Mouse (Mus musculus) lung, postnatal 0 days (tissue): ENCODE data around the gene Cdon. TPM values are rescaled to one million over a fixed set of nuclear protein-coding genes. Genes with fewer than 3 reads are reported as not detected.

ENCODE experiments used
- ATAC-seq: fragments of 200-750 bp; cut with Nextera tagmentation; 2 replicates; pipeline ENCODE4 v1.8.0; 2017; ENCODE audit warnings: moderate library complexity
- DNase-seq: peaks from one replicate; pipeline ENCODE4 v3.0.0-alpha.2; 2016; ENCODE audit warnings: low spot score
- H3K27ac ChIP-seq: fragments of 300-500 bp; sonication (generic); 2 replicates; pipeline ENCODE4 v1.5.1; 2014; ENCODE audit warnings: antibody characterized with exemption, mild to moderate bottlenecking, low read length, mixed read lengths
- H3K27me3 ChIP-seq: fragments of 300-500 bp; sonication (generic); replicated peaks from 2 replicates; pipeline ENCODE4 v1.6.1; 2014; ENCODE audit warnings: low read length, mixed read lengths; ENCODE audit not compliant: insufficient read depth
- H3K36me3 ChIP-seq: fragments of 300-500 bp; sonication (generic); 2 replicates; pipeline ENCODE4 v1.6.1; 2014; ENCODE audit warnings: low read length, mixed read lengths; ENCODE audit not compliant: insufficient read depth
- H3K4me1 ChIP-seq: fragments of 300-500 bp; sonication (generic); 2 replicates; pipeline ENCODE4 v1.6.1; 2014; ENCODE audit warnings: antibody characterized with exemption, low read depth, low read length, mixed read lengths; ENCODE audit not compliant: insufficient read depth
- H3K4me2 ChIP-seq: fragments of 300-500 bp; sonication (generic); replicated peaks from 2 replicates; pipeline ENCODE4 v1.6.1; 2014; ENCODE audit warnings: low read depth, mild to moderate bottlenecking, low read length, moderate library complexity, mixed read lengths
- H3K4me3 ChIP-seq: fragments of 300-500 bp; sonication (generic); 2 replicates; pipeline ENCODE4 v1.5.1; 2014; ENCODE audit warnings: low read depth, low read length
- H3K9ac ChIP-seq: fragments of 300-500 bp; sonication (generic); replicated peaks from 2 replicates; pipeline ENCODE4 v1.6.1; 2014; ENCODE audit warnings: low read depth, mild to moderate bottlenecking
- H3K9me3 ChIP-seq: fragments of 300-500 bp; sonication (generic); 2 replicates; pipeline ENCODE4 v1.6.1; 2016; ENCODE audit warnings: low read length, mixed read lengths
- CTCF ChIP-seq: IDR thresholded peaks from 2 replicates; pipeline ENCODE4 v1.5.1; 2016; ENCODE audit warnings: antibody characterized with exemption, mild to moderate bottlenecking
- EP300 ChIP-seq: IDR thresholded peaks from 2 replicates; pipeline ENCODE4 v1.6.1; 2016; ENCODE audit warnings: antibody characterized with exemption, mild to moderate bottlenecking, control low read depth
- WGBS: fragments of 180-500 bp; shearing (Covaris S2); extraction: QIAGEN DNeasy Blood & Tissue Kit; methylation state at CpG from one replicate; pipeline ENCODE4 v1.1.7; 2014; 5-methylcytosine and 5-hydroxymethylcytosine counted together
- polyA plus RNA-seq: library from polyadenylated mRNA; unstranded; fragments of >200 nt; fragmentation: Nextera tagmentation; extraction: Ambion mirVana; gene quantifications from 2 replicates; pipeline ENCODE4 v1.2.1, GENCODE M21; 2015

The Cdon gene
- polyA plus RNA-seq, 1 experiment from 2014 or later: 1.2 TPM

DNA sequence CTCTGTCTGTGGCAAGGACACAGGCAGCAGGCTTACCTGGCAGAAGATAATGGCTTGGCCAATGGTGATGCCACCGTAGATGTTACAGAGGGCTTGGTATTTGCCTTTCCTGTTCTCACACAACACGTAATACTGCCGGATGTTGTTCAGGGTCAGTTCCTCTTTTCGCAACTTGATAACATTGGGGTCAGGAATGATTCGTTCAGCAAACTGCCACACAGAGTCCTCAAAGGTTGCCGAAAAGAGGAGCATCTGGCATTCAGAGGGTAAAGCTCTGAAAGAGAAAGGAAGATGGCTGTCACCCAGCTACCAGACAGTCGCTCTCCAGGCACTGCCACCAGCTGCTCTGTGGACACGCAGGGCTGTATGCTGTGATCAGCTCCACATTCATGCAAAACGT is 125.8 kb downstream of the Cdon start:
- WGBS: 67% methylated on average over 9 of the region's 9 CpGs

DNA sequence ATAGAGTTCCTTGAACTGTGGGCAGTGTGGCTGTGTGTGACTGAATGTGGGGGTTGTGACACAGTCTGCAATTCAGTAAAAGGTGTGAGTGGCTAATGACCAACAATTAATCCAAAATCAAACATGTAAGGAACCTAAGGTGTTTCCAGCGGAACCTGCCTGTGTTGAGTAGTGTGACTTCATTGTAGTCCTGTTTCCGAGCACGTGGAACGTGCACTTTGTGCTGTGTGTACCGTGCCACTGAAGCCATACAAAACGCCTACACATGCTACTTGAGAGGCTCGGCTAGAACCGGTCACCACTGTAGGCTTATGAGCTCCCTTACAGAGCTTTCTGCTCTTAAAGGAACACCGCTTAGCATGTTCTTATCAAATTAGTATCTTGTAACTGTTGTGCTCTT is 127.5 kb downstream of the Cdon start:
- DNase-seq (no peak), ATAC-seq (no peak)
- Histone ChIP-seq H3K4me1 (no peaks in the 10 kb centered on the region), H3K27me3 (no peaks in the 10 kb centered on the region), H3K27ac (no peak overlapping the region), H3K4me3 (no peak overlapping the region), H3K36me3 (no peaks in the 10 kb centered on the region), H3K9me3 (no peaks in the 10 kb centered on the region), H3K9ac (no peak overlapping the region), H3K4me2 (no peak overlapping the region)
- WGBS: 64% methylated on average over 9 of the region's 9 CpGs
- no peak for TF ChIP-seq CTCF
- TF ChIP-seq EP300: no peak

More for the DNA sequence above, 125.8 kb downstream of the Cdon start:
- Histone ChIP-seq H3K4me1 (no peaks in the 10 kb centered on the region), H3K9ac (no peak overlapping the region), H3K36me3 (no peaks in the 10 kb centered on the region), H3K9me3 (no peaks in the 10 kb centered on the region), H3K27me3 (no peaks in the 10 kb centered on the region), H3K4me2 (no peak overlapping the region), H3K4me3 (no peak overlapping the region), H3K27ac (no peak overlapping the region)
- ATAC-seq: no peak
- TF ChIP-seq EP300 (no peak), CTCF (no peak)
- DNase-seq: no peak

DNA sequence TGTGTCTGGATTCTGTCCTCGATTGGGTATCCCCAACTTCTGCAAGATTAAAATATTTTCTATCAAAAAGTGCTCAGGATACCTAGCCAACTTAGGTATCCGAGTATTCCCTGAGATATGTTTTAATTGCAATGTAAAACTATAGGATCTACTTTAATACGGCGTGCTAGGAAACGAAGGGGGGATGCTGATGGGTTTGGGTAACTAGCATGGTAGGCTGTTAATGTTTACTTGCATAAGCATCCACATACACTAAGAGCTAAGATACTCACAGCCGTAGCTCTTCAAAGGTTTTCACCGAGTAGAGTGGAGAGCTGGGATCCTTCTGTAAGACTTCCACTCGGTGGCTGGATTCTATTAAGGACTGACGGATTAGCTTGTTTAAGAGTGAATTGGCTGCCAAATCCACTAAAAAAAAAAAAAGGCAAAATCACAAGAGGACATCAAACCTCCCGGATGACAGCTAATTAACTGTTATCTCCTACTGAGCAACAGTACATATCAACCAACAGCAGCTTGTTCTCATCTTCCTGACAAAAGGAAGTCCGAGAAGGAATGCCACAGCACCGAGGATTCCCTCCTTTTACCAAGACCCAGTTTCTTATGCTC is 135.7 kb downstream of the Cdon start:
- 46% methylated on average over 12 of the region's 12 CpGs for WGBS
- ATAC-seq: peak; percentile 32; the same call in 1 of the 2 replicates

More for the DNA sequence above, 135.7 kb downstream of the Cdon start:
- Histone ChIP-seq H3K9me3 (no peaks in the 10 kb centered on the region), H3K4me1 (peaks cover 14% of the 10 kb centered on the region; the same call in 1 of the 2 replicates), H3K4me2 (no peak overlapping the region), H3K27me3 (no peaks in the 10 kb centered on the region), H3K9ac (no peak overlapping the region), H3K4me3 (no peak overlapping the region), H3K27ac (no peak overlapping the region), H3K36me3 (no peaks in the 10 kb centered on the region)
- no peak for TF ChIP-seq CTCF
- no peak for TF ChIP-seq EP300
- DNase-seq: peak; percentile 50

Other genes with a start within 250 kb of the Cdon start
- 39.4 and 44.4 TPM in 2 replicates for gene Dcps, start 245.1 kb upstream of the Cdon start, polyA plus RNA-seq
- gene Srpr, start 221.0 kb upstream of the Cdon start, polyA plus RNA-seq: 125 and 130 TPM in 2 replicates
- gene Tirap, start 220.8 kb upstream of the Cdon start, polyA plus RNA-seq: 11.0 and 11.5 TPM in 2 replicates
- 22.5 and 23.2 TPM in 2 replicates for gene Foxred1, start 210.1 kb upstream of the Cdon start, polyA plus RNA-seq
- 25.8 and 27.5 TPM in 2 replicates for gene Fam118b, start 153.3 kb upstream of the Cdon start, polyA plus RNA-seq
- 14.6 and 16.1 TPM in 2 replicates for gene Rpusd4, start 153.3 kb upstream of the Cdon start, polyA plus RNA-seq
- gene Gm1113, start 97.1 kb downstream of the Cdon start, polyA plus RNA-seq: not detected in 2 replicates
- gene Ddx25, start 137.4 kb downstream of the Cdon start, polyA plus RNA-seq: 0.07 and 0.10 TPM in 2 replicates
- 7.3 and 8.5 TPM in 2 replicates for gene Pus3, start 137.5 kb downstream of the Cdon start, polyA plus RNA-seq
- 0.06 and 0.10 TPM in 2 replicates for gene Pate2, start 149.2 kb downstream of the Cdon start, polyA plus RNA-seq
- gene Hyls1, start 149.3 kb downstream of the Cdon start, polyA plus RNA-seq: 4.7 and 5.0 TPM in 2 replicates
- gene Pate4, start 190.8 kb downstream of the Cdon start, polyA plus RNA-seq: not detected in 2 replicates
- gene Pate3, start 227.1 kb downstream of the Cdon start, polyA plus RNA-seq: not detected in 2 replicates